In the genomic region with DNA sequence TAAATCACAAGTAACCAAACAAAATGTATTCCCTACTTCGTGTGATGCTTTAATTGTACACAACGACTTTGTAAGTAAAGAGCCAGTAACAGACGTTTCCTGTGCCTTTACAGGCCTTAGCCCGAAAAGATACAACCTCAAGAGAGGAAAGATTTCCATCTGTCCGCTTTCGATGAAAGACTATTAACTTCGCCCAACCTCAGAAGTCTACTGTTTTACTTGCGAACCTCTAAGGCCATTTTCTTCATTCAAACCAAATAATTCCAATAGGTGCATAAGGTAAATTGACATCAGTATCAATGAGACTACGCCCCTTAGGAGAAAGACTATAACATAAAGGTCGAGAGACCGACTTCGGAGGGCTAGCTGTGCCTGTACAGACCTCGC, we compare ENCODE assay signal across 8 mouse cellular contexts. TPM values are rescaled to one million over a fixed set of nuclear protein-coding genes. Genes with fewer than 3 reads are reported as not detected.
DNase-seq lines count a peak whose midpoint lies in the region; ATAC-seq lines count a peak whose summit lies in the region.

No protein-coding gene starts in this region.

- peak overlapping the region; percentile 88 for H3K27ac ChIP-seq in lung, embryonic 15.5 days
- peak overlapping the region; percentile 99 for H3K27ac ChIP-seq in embryonic facial prominence, embryonic 10.5 days (replicated peaks)
- H3K27ac ChIP-seq in neural tube, embryonic 12.5 days, result peak overlapping the region; percentile 97

- peaks cover 11% of the 10 kb centered on the region for H3K36me3 ChIP-seq in lung, embryonic 15.5 days
- peaks cover 31% of the 10 kb centered on the region for H3K36me3 ChIP-seq in embryonic facial prominence, embryonic 10.5 days (replicated peaks)
- peaks cover 11% of the 10 kb centered on the region for H3K36me3 ChIP-seq in neural tube, embryonic 12.5 days

- no peaks in the 10 kb centered on the region for H3K27me3 ChIP-seq in lung, embryonic 15.5 days
- H3K27me3 ChIP-seq in embryonic facial prominence, embryonic 10.5 days (replicated peaks; ENCODE audit: low read depth, poor library complexity, severe bottlenecking), result no peaks in the 10 kb centered on the region
- H3K27me3 ChIP-seq in neural tube, embryonic 12.5 days (replicated peaks), result no peaks in the 10 kb centered on the region

- no peaks in the 10 kb centered on the region for H3K9me3 ChIP-seq in lung, embryonic 15.5 days
- no peaks in the 10 kb centered on the region for H3K9me3 ChIP-seq in embryonic facial prominence, embryonic 10.5 days
- no peaks in the 10 kb centered on the region for H3K9me3 ChIP-seq in neural tube, embryonic 12.5 days

- peak overlapping the region; percentile 77 for H3K9ac ChIP-seq in lung, embryonic 15.5 days
- peak overlapping the region; percentile 98 for H3K9ac ChIP-seq in neural tube, embryonic 12.5 days

- no peak for DNase-seq in lung, adult 18-20 months
- no peak for DNase-seq in embryonic facial prominence, embryonic 10.5 days (ENCODE audit: low spot score)
- peak; percentile 63 for DNase-seq in induced T-regulatory cell, adult 2 months (ENCODE audit: low read depth)
- DNase-seq in ovary, postnatal 36 days (ENCODE audit: low spot score), result no peak
- no peak for DNase-seq in adrenal gland, postnatal 14 days
- DNase-seq in frontal cortex, postnatal 36 days (ENCODE audit: low spot score in 2 of 2), result no peak

- H3K4me1 ChIP-seq in lung, embryonic 15.5 days, result peaks cover 26% of the 10 kb centered on the region
- H3K4me1 ChIP-seq in embryonic facial prominence, embryonic 10.5 days, result peaks cover 33% of the 10 kb centered on the region
- H3K4me1 ChIP-seq in neural tube, embryonic 12.5 days, result peaks cover 39% of the 10 kb centered on the region

- peak overlapping the region; percentile 85 for H3K4me3 ChIP-seq in lung, embryonic 15.5 days
- H3K4me3 ChIP-seq in embryonic facial prominence, embryonic 10.5 days, result peak overlapping the region; percentile 96
- peak overlapping the region; percentile 97 for H3K4me3 ChIP-seq in neural tube, embryonic 12.5 days

- WGBS in lung, embryonic 15.5 days, result 1% methylated on average over 13 of the region's 13 CpGs
- 7% methylated on average over 13 of the region's 13 CpGs for WGBS in embryonic facial prominence, embryonic 10.5 days
- 5% methylated on average over 13 of the region's 13 CpGs for WGBS in neural tube, embryonic 12.5 days

- ATAC-seq in lung, embryonic 15.5 days (ENCODE audit: borderline replicate concordance, extremely low read depth, low FRiP score, low TSS enrichment), result no peak
- no peak for ATAC-seq in neural tube, embryonic 12.5 days (ENCODE audit: low FRiP score, low read depth)

- peak overlapping the region; percentile 54 for H3K4me2 ChIP-seq in lung, embryonic 15.5 days
- H3K4me2 ChIP-seq in neural tube, embryonic 12.5 days (replicated peaks), result peak overlapping the region; percentile 71

RNA-seq across cellular contexts. Expression of a gene that starts 0.7 kb away (rescaled TPM):
- 46.2 and 50.0 TPM in 2 replicates for polyA plus RNA-seq in lung, embryonic 15.5 days (2015; fragmentation: Nextera tagmentation; extraction: Ambion mirVana)
- 131 and 141 TPM in 2 replicates for polyA plus RNA-seq in embryonic facial prominence, embryonic 10.5 days (2016; fragmentation: Nextera tagmentation; extraction: Ambion mirVana)
- polyA plus RNA-seq in neural tube, embryonic 12.5 days (2016; fragmentation: Nextera tagmentation; extraction: Ambion mirVana), result 164 and 187 TPM in 2 replicates
- total RNA-seq in adrenal gland, postnatal 14 days (2021), result 62.0 and 103 TPM in 2 replicates
